Mouse (Mus musculus) cerebellum, adult 2 months (tissue): ENCODE measurements around the gene Hist1h2bj.

Experiments used
- CTCF ChIP-seq: fragments of 200-500 bp; IDR thresholded peaks from 2 replicates; pipeline ENCODE4 v1.5.1; 2011; ENCODE audit warnings: low read depth, mild to moderate bottlenecking, control low read depth, low read length, moderate library complexity, borderline replicate concordance; ENCODE audit not compliant: insufficient read depth
- POLR2A ChIP-seq: fragments of 200-500 bp; IDR thresholded peaks from 2 replicates; pipeline ENCODE4 v1.6.1; 2011; ENCODE audit warnings: low read length, control low read depth, borderline replicate concordance; ENCODE audit not compliant: insufficient read depth

- TF ChIP-seq POLR2A = no peak
- no peak for TF ChIP-seq CTCF
These were observed 37.2 kb upstream of the Hist1h2bj start for GRCm38 (mm10) chr13:22005605-22006333.
